Mouse (Mus musculus): ENCODE data around the gene Agpat2. TPM values are rescaled to one million over a fixed set of nuclear protein-coding genes. Genes with fewer than 3 reads are reported as not detected.
A peak's percentile ranks its signal among the peaks of the same experiment; 100 is the strongest.

Agpat2 gene
- polyA plus RNA-seq, 1 experiment from 2014 or later = 6.2 TPM

- no peak for ATAC-seq
- no peak overlapping the region for H3K27ac ChIP-seq (ENCODE audit: low read depth, low read length)
Observed at GRCm38 (mm10) chr2:26611896-26612295, 7.7 kb upstream of the Agpat2 start.

GRCm38 (mm10) chr2:26611054-26611453 is 6.8 kb upstream of the Agpat2 start:
- Histone ChIP-seq H3K9me3 (ENCODE audit: control insufficient read depth, low read length) (no peaks in the 10 kb centered on the region), H3K4me1 (ENCODE audit: control insufficient read depth, insufficient read depth, low read depth, low read length) (no peaks in the 10 kb centered on the region), H3K4me2 (ENCODE audit: low read length) (no peak overlapping the region), H3K9ac (ENCODE audit: low read depth, low read length) (no peak overlapping the region), H3K27ac (ENCODE audit: low read depth, low read length) (no peak overlapping the region), H3K4me3 (ENCODE audit: low read length) (no peak overlapping the region), H3K27me3 (replicated peaks; ENCODE audit: control insufficient read depth, insufficient read depth, low read length) (no peaks in the 10 kb centered on the region), H3K36me3 (ENCODE audit: control insufficient read depth, insufficient read depth, low read length) (no peaks in the 10 kb centered on the region)
- ATAC-seq = no peak

More at GRCm38 (mm10) chr2:26611896-26612295, 7.7 kb upstream of the Agpat2 start:
- no peaks in the 10 kb centered on the region for H3K27me3 ChIP-seq (replicated peaks; ENCODE audit: control insufficient read depth, insufficient read depth, low read length)
- no peak overlapping the region for H3K4me3 ChIP-seq (ENCODE audit: low read length)
- H3K9ac ChIP-seq (ENCODE audit: low read depth, low read length) = no peak overlapping the region
- no peaks in the 10 kb centered on the region for H3K36me3 ChIP-seq (ENCODE audit: control insufficient read depth, insufficient read depth, low read length)
- H3K4me2 ChIP-seq (ENCODE audit: low read length) = no peak overlapping the region
- H3K4me1 ChIP-seq (ENCODE audit: control insufficient read depth, insufficient read depth, low read depth, low read length) = no peaks in the 10 kb centered on the region
- H3K9me3 ChIP-seq (ENCODE audit: control insufficient read depth, low read length) = no peaks in the 10 kb centered on the region

- Histone ChIP-seq H3K27me3 (replicated peaks; ENCODE audit: control insufficient read depth, insufficient read depth, low read length) (0 out of 2 replicates have a peak, but pooled peaks cover under 1% of the 10 kb centered on the region), H3K9me3 (ENCODE audit: control insufficient read depth, low read length) (no peaks in the 10 kb centered on the region), H3K9ac (ENCODE audit: low read depth, low read length) (no peak overlapping the region), H3K36me3 (ENCODE audit: control insufficient read depth, insufficient read depth, low read length) (no peaks in the 10 kb centered on the region), H3K4me3 (ENCODE audit: low read length) (no peak overlapping the region), H3K4me2 (ENCODE audit: low read length) (no peak overlapping the region), H3K27ac (ENCODE audit: low read depth, low read length) (no peak overlapping the region), H3K4me1 (ENCODE audit: control insufficient read depth, insufficient read depth, low read depth, low read length) (no peaks in the 10 kb centered on the region)
- WGBS = 71% methylated on average over 3 of the region's 3 CpGs
- no peak for ATAC-seq
Observed at GRCm38 (mm10) chr2:26610526-26610925, 6.3 kb upstream of the Agpat2 start.

- Histone ChIP-seq H3K27me3 (replicated peaks; ENCODE audit: control insufficient read depth, insufficient read depth, low read length) (peaks cover 3% of the 10 kb centered on the region; the same call in 1 of the 2 replicates), H3K4me1 (ENCODE audit: control insufficient read depth, insufficient read depth, low read depth, low read length) (peaks cover 2% of the 10 kb centered on the region; the same call in 1 of the 2 replicates), H3K36me3 (ENCODE audit: control insufficient read depth, insufficient read depth, low read length) (no peaks in the 10 kb centered on the region), H3K27ac (ENCODE audit: low read depth, low read length) (no peak overlapping the region), H3K4me2 (ENCODE audit: low read length) (no peak overlapping the region), H3K4me3 (ENCODE audit: low read length) (no peak overlapping the region), H3K9ac (ENCODE audit: low read depth, low read length) (no peak overlapping the region), H3K9me3 (ENCODE audit: control insufficient read depth, low read length) (no peaks in the 10 kb centered on the region)
- ATAC-seq = no peak
Observed at GRCm38 (mm10) chr2:26609261-26609661, 5.0 kb upstream of the Agpat2 start.

GRCm38 (mm10) chr2:26608781-26609180 is 4.6 kb upstream of the Agpat2 start:
- no peaks in the 10 kb centered on the region for H3K9me3 ChIP-seq (ENCODE audit: control insufficient read depth, low read length)
- no peak for ATAC-seq

GRCm38 (mm10) chr2:26607056-26607910 is 3.1 kb upstream of the Agpat2 start:
- H3K4me2 ChIP-seq (ENCODE audit: low read length) = no peak overlapping the region
- 0 out of 2 replicates have a peak, but pooled peaks have one; percentile 9 for ATAC-seq
- H3K27me3 ChIP-seq (replicated peaks; ENCODE audit: control insufficient read depth, insufficient read depth, low read length) = peaks cover 14% of the 10 kb centered on the region
- 60% methylated on average over 6 of the region's 6 CpGs for WGBS
- no peak overlapping the region for H3K4me3 ChIP-seq (ENCODE audit: low read length)
- H3K9ac ChIP-seq (ENCODE audit: low read depth, low read length) = no peak overlapping the region
- H3K4me1 ChIP-seq (ENCODE audit: control insufficient read depth, insufficient read depth, low read depth, low read length) = peaks cover 13% of the 10 kb centered on the region; the same call in 1 of the 2 replicates
- no peak overlapping the region for H3K27ac ChIP-seq (ENCODE audit: low read depth, low read length)
- H3K9me3 ChIP-seq (ENCODE audit: control insufficient read depth, low read length) = no peaks in the 10 kb centered on the region
- H3K36me3 ChIP-seq (ENCODE audit: control insufficient read depth, insufficient read depth, low read length) = no peaks in the 10 kb centered on the region

More at GRCm38 (mm10) chr2:26608781-26609180, 4.6 kb upstream of the Agpat2 start:
- Histone ChIP-seq H3K4me2 (ENCODE audit: low read length) (no peak overlapping the region), H3K4me1 (ENCODE audit: control insufficient read depth, insufficient read depth, low read depth, low read length) (peaks cover 7% of the 10 kb centered on the region; the same call in 1 of the 2 replicates), H3K27ac (ENCODE audit: low read depth, low read length) (no peak overlapping the region), H3K27me3 (replicated peaks; ENCODE audit: control insufficient read depth, insufficient read depth, low read length) (peaks cover 7% of the 10 kb centered on the region), H3K9ac (ENCODE audit: low read depth, low read length) (no peak overlapping the region), H3K36me3 (ENCODE audit: control insufficient read depth, insufficient read depth, low read length) (no peaks in the 10 kb centered on the region), H3K4me3 (ENCODE audit: low read length) (no peak overlapping the region)

GRCm38 (mm10) chr2:26606579-26606978 is 2.4 kb upstream of the Agpat2 start:
- Histone ChIP-seq H3K4me2 (ENCODE audit: low read length) (no peak overlapping the region), H3K4me3 (ENCODE audit: low read length) (no peak overlapping the region), H3K4me1 (ENCODE audit: control insufficient read depth, insufficient read depth, low read depth, low read length) (peaks cover 13% of the 10 kb centered on the region; the same call in 1 of the 2 replicates), H3K27me3 (replicated peaks; ENCODE audit: control insufficient read depth, insufficient read depth, low read length) (peaks cover 14% of the 10 kb centered on the region), H3K36me3 (ENCODE audit: control insufficient read depth, insufficient read depth, low read length) (no peaks in the 10 kb centered on the region), H3K9me3 (ENCODE audit: control insufficient read depth, low read length) (no peaks in the 10 kb centered on the region), H3K9ac (ENCODE audit: low read depth, low read length) (no peak overlapping the region), H3K27ac (ENCODE audit: low read depth, low read length) (no peak overlapping the region)
- WGBS = 85% methylated on average over 3 of the region's 3 CpGs
- ATAC-seq = no peak

- Histone ChIP-seq H3K27me3 (replicated peaks; ENCODE audit: control insufficient read depth, insufficient read depth, low read length) (peaks cover 14% of the 10 kb centered on the region), H3K4me3 (ENCODE audit: low read length) (no peak overlapping the region), H3K9ac (ENCODE audit: low read depth, low read length) (no peak overlapping the region), H3K4me1 (ENCODE audit: control insufficient read depth, insufficient read depth, low read depth, low read length) (peaks cover 13% of the 10 kb centered on the region; the same call in 1 of the 2 replicates), H3K27ac (ENCODE audit: low read depth, low read length) (no peak overlapping the region), H3K36me3 (ENCODE audit: control insufficient read depth, insufficient read depth, low read length) (no peaks in the 10 kb centered on the region), H3K9me3 (ENCODE audit: control insufficient read depth, low read length) (no peaks in the 10 kb centered on the region), H3K4me2 (ENCODE audit: low read length) (no peak overlapping the region)
- 86% methylated on average over 8 of the region's 8 CpGs for WGBS
- no peak for ATAC-seq
Observed at GRCm38 (mm10) chr2:26605331-26605730, 1.1 kb upstream of the Agpat2 start.

- no peaks in the 10 kb centered on the region for H3K9me3 ChIP-seq (ENCODE audit: control insufficient read depth, low read length)
- H3K4me2 ChIP-seq (ENCODE audit: low read length) = peak overlapping the region; percentile 85
- H3K27ac ChIP-seq (ENCODE audit: low read depth, low read length) = no peak overlapping the region
- peaks cover 13% of the 10 kb centered on the region; the same call in 1 of the 2 replicates for H3K4me1 ChIP-seq (ENCODE audit: control insufficient read depth, insufficient read depth, low read depth, low read length)
- H3K36me3 ChIP-seq (ENCODE audit: control insufficient read depth, insufficient read depth, low read length) = no peaks in the 10 kb centered on the region
- peaks cover 14% of the 10 kb centered on the region for H3K27me3 ChIP-seq (replicated peaks; ENCODE audit: control insufficient read depth, insufficient read depth, low read length)
- no peak for ATAC-seq
- H3K9ac ChIP-seq (ENCODE audit: low read depth, low read length) = peak overlapping the region; percentile 74
- peak overlapping the region; percentile 64 for H3K4me3 ChIP-seq (ENCODE audit: low read length)
- 25% methylated on average over 6 of the region's 6 CpGs for WGBS
Observed at GRCm38 (mm10) chr2:26603159-26603558, 1.1 kb downstream of the Agpat2 start.

Data from hindbrain, embryonic 16.5 days (tissue).